Mouse (Mus musculus): Measurements from ENCODE around the gene Ifitm2. TPM values are rescaled to one million over a fixed set of nuclear protein-coding genes. Genes with fewer than 3 reads are reported as not detected.

Ifitm2 gene
- total RNA-seq, 1 experiment, result 679 TPM

GRCm38 (mm10) chr7:140919911-140920310, 35.9 kb downstream of the Ifitm2 start:
- no peak overlapping the region for H3K9ac ChIP-seq (ENCODE audit: insufficient read depth, low read depth, low read length, poor library complexity, severe bottlenecking)
- no peaks in the 10 kb centered on the region for H3K9me3 ChIP-seq (ENCODE audit: control insufficient read depth, insufficient read depth, low read depth, low read length)
- no peak overlapping the region for H3K4me3 ChIP-seq (ENCODE audit: insufficient read depth in 1 of 2, low read depth in 1 of 2, low read length in 2 of 2, poor library complexity in 1 of 2, severe bottlenecking in 1 of 2)
- no peaks in the 10 kb centered on the region for H3K4me1 ChIP-seq (ENCODE audit: control insufficient read depth in 2 of 2, insufficient read depth in 2 of 2, low read length in 2 of 2, poor library complexity in 1 of 2)
- TF ChIP-seq ZC3H11A (IDR thresholded peaks at IDR 0.05; ENCODE audit: borderline replicate concordance, low read depth, low read length) (no peak), MAFK (IDR thresholded peaks at IDR 0.05; ENCODE audit: insufficient read depth, low read depth, low read length) (no peak), ZNF384 (IDR thresholded peaks at IDR 0.05; ENCODE audit: low read depth, low read length) (no peak), CHD2 (IDR thresholded peaks at IDR 0.05; ENCODE audit: low read depth, low read length) (no peak), HCFC1 (IDR thresholded peaks at IDR 0.05; ENCODE audit: borderline replicate concordance, insufficient read depth, low read length) (no peak)
- H3K36me3 ChIP-seq (ENCODE audit: control insufficient read depth, insufficient read depth, low read length, poor library complexity, severe bottlenecking), result no peaks in the 10 kb centered on the region
- DNase-seq (ENCODE audit: low read depth, low spot score), result no peak
- in situ Hi-C loops (cut with MboI; ENCODE audit: low sequenced_read_pairs in 2 of 2, unreplicated experiment in 2 of 2), result no loop called here
- H3K27ac ChIP-seq (ENCODE audit: insufficient read depth, low read depth, low read length, poor library complexity, severe bottlenecking), result no peak overlapping the region

- Histone ChIP-seq H3K4me1 (ENCODE audit: control insufficient read depth in 2 of 2, insufficient read depth in 2 of 2, low read length in 2 of 2, poor library complexity in 1 of 2) (peaks cover 2 to 7% of the 10 kb centered on the region in 2 experiments; a peak in 3 of 4 replicates), H3K9ac (ENCODE audit: insufficient read depth, low read depth, low read length, poor library complexity, severe bottlenecking) (no peak overlapping the region), H3K9me3 (ENCODE audit: control insufficient read depth, insufficient read depth, low read depth, low read length) (no peaks in the 10 kb centered on the region), H3K27ac (ENCODE audit: insufficient read depth, low read depth, low read length, poor library complexity, severe bottlenecking) (no peak overlapping the region), H3K36me3 (ENCODE audit: control insufficient read depth, insufficient read depth, low read length, poor library complexity, severe bottlenecking) (no peaks in the 10 kb centered on the region), H3K4me3 (ENCODE audit: insufficient read depth in 1 of 2, low read depth in 1 of 2, low read length in 2 of 2, poor library complexity in 1 of 2, severe bottlenecking in 1 of 2) (no peak overlapping the region)
- no peak for DNase-seq (ENCODE audit: low read depth, low spot score)
- in situ Hi-C loops (cut with MboI; ENCODE audit: low sequenced_read_pairs in 2 of 2, unreplicated experiment in 2 of 2), result no loop called here
- TF ChIP-seq ZC3H11A (IDR thresholded peaks at IDR 0.05; ENCODE audit: borderline replicate concordance, low read depth, low read length) (no peak), HCFC1 (IDR thresholded peaks at IDR 0.05; ENCODE audit: borderline replicate concordance, insufficient read depth, low read length) (no peak), MAFK (IDR thresholded peaks at IDR 0.05; ENCODE audit: insufficient read depth, low read depth, low read length) (no peak)
Observed at GRCm38 (mm10) chr7:140914031-140914690, 41.6 kb downstream of the Ifitm2 start.

GRCm38 (mm10) chr7:140912846-140913482, 42.8 kb downstream of the Ifitm2 start:
- H3K4me1 ChIP-seq (ENCODE audit: control insufficient read depth in 2 of 2, insufficient read depth in 2 of 2, low read length in 2 of 2, poor library complexity in 1 of 2), result peaks cover 2 to 7% of the 10 kb centered on the region in 2 experiments; a peak in 3 of 4 replicates
- H3K27ac ChIP-seq (ENCODE audit: insufficient read depth, low read depth, low read length, poor library complexity, severe bottlenecking), result no peak overlapping the region
- no peak overlapping the region for H3K9ac ChIP-seq (ENCODE audit: insufficient read depth, low read depth, low read length, poor library complexity, severe bottlenecking)
- no peak for DNase-seq (ENCODE audit: low read depth, low spot score)
- TF ChIP-seq HCFC1 (IDR thresholded peaks at IDR 0.05; ENCODE audit: borderline replicate concordance, insufficient read depth, low read length), result no peak
- TF ChIP-seq ZNF384 (IDR thresholded peaks at IDR 0.05; ENCODE audit: low read depth, low read length), result no peak
- no peak for TF ChIP-seq CHD2 (IDR thresholded peaks at IDR 0.05; ENCODE audit: low read depth, low read length)
- TF ChIP-seq ZC3H11A (IDR thresholded peaks at IDR 0.05; ENCODE audit: borderline replicate concordance, low read depth, low read length), result no peak
- TF ChIP-seq MAFK (IDR thresholded peaks at IDR 0.05; ENCODE audit: insufficient read depth, low read depth, low read length), result no peak
- no peaks in the 10 kb centered on the region for H3K9me3 ChIP-seq (ENCODE audit: control insufficient read depth, insufficient read depth, low read depth, low read length)
- H3K4me3 ChIP-seq (ENCODE audit: insufficient read depth in 1 of 2, low read depth in 1 of 2, low read length in 2 of 2, poor library complexity in 1 of 2, severe bottlenecking in 1 of 2), result no peak overlapping the region
- in situ Hi-C loops (cut with MboI; ENCODE audit: low sequenced_read_pairs in 2 of 2, unreplicated experiment in 2 of 2), result no loop called here
- H3K36me3 ChIP-seq (ENCODE audit: control insufficient read depth, insufficient read depth, low read length, poor library complexity, severe bottlenecking), result no peaks in the 10 kb centered on the region

GRCm38 (mm10) chr7:140912293-140912692, 43.5 kb downstream of the Ifitm2 start:
- in situ Hi-C loops (cut with MboI; ENCODE audit: low sequenced_read_pairs in 2 of 2, unreplicated experiment in 2 of 2), result no loop called here
- no peak overlapping the region for H3K9ac ChIP-seq (ENCODE audit: insufficient read depth, low read depth, low read length, poor library complexity, severe bottlenecking)
- H3K4me3 ChIP-seq (ENCODE audit: insufficient read depth in 1 of 2, low read depth in 1 of 2, low read length in 2 of 2, poor library complexity in 1 of 2, severe bottlenecking in 1 of 2), result no peak overlapping the region
- TF ChIP-seq CHD2 (IDR thresholded peaks at IDR 0.05; ENCODE audit: low read depth, low read length), result no peak
- TF ChIP-seq MAFK (IDR thresholded peaks at IDR 0.05; ENCODE audit: insufficient read depth, low read depth, low read length), result no peak
- TF ChIP-seq ZNF384 (IDR thresholded peaks at IDR 0.05; ENCODE audit: low read depth, low read length), result no peak
- no peak for TF ChIP-seq ZC3H11A (IDR thresholded peaks at IDR 0.05; ENCODE audit: borderline replicate concordance, low read depth, low read length)
- TF ChIP-seq HCFC1 (IDR thresholded peaks at IDR 0.05; ENCODE audit: borderline replicate concordance, insufficient read depth, low read length), result no peak
- no peaks in the 10 kb centered on the region for H3K36me3 ChIP-seq (ENCODE audit: control insufficient read depth, insufficient read depth, low read length, poor library complexity, severe bottlenecking)
- peaks cover 2 to 7% of the 10 kb centered on the region in 2 experiments; a peak in 3 of 4 replicates for H3K4me1 ChIP-seq (ENCODE audit: control insufficient read depth in 2 of 2, insufficient read depth in 2 of 2, low read length in 2 of 2, poor library complexity in 1 of 2)
- H3K27ac ChIP-seq (ENCODE audit: insufficient read depth, low read depth, low read length, poor library complexity, severe bottlenecking), result no peak overlapping the region
- DNase-seq (ENCODE audit: low read depth, low spot score), result no peak
- no peaks in the 10 kb centered on the region for H3K9me3 ChIP-seq (ENCODE audit: control insufficient read depth, insufficient read depth, low read depth, low read length)
